Mouse (Mus musculus) kidney, postnatal 10 days (tissue): ENCODE results near the gene Med23.

Experiments used
- DNase-seq: peaks from one replicate; pipeline ENCODE4 v3.0.0; 2021; ENCODE audit warnings: mixed read lengths

Gene Med23

GRCm38 (mm10) chr10:24869760-24870290 is at the start of gene Med23:
Gene Med23 (plus strand): TSS chr10:24869986.
- DNase-seq = peak; percentile 98

GRCm38 (mm10) chr10:24821990-24822676 is 47.7 kb upstream of the Med23 start:
- DNase-seq = no peak

GRCm38 (mm10) chr10:24822842-24823241 is 46.9 kb upstream of the Med23 start:
- no peak for DNase-seq

GRCm38 (mm10) chr10:24823265-24823664 is 46.5 kb upstream of the Med23 start:
- no peak for DNase-seq

- no peak for DNase-seq
Measured at GRCm38 (mm10) chr10:24823697-24824535, 45.9 kb upstream of the Med23 start.

- DNase-seq = no peak
Measured at GRCm38 (mm10) chr10:24824621-24825020, 45.2 kb upstream of the Med23 start.

- DNase-seq = no peak
Measured at GRCm38 (mm10) chr10:24825456-24826081, 44.2 kb upstream of the Med23 start.

- no peak for DNase-seq
Measured at GRCm38 (mm10) chr10:24826130-24826529, 43.7 kb upstream of the Med23 start.

- DNase-seq = no peak
Measured at GRCm38 (mm10) chr10:24828136-24828535, 41.6 kb upstream of the Med23 start.

GRCm38 (mm10) chr10:24830448-24830847 is 39.3 kb upstream of the Med23 start:
- no peak for DNase-seq

GRCm38 (mm10) chr10:24831377-24832095 is 38.2 kb upstream of the Med23 start:
- no peak for DNase-seq

- DNase-seq = no peak
Measured at GRCm38 (mm10) chr10:24832306-24832705, 37.5 kb upstream of the Med23 start.

GRCm38 (mm10) chr10:24834634-24835371 is 35.0 kb upstream of the Med23 start:
- no peak for DNase-seq

- DNase-seq = peak; percentile 19
Measured at GRCm38 (mm10) chr10:24835702-24836342, 34.0 kb upstream of the Med23 start.

- DNase-seq = no peak
Measured at GRCm38 (mm10) chr10:24836366-24837038, 33.3 kb upstream of the Med23 start.

- DNase-seq = no peak
Measured at GRCm38 (mm10) chr10:24840795-24841194, 29.0 kb upstream of the Med23 start.

- peak; percentile 24 for DNase-seq
Measured at GRCm38 (mm10) chr10:24841998-24842397, 27.8 kb upstream of the Med23 start.

- DNase-seq = no peak
Measured at GRCm38 (mm10) chr10:24842676-24843075, 27.1 kb upstream of the Med23 start, which contains the start of gene Enpp3. Gene Enpp3 (minus strand): TSS chr10:24842823.

- DNase-seq = no peak
Measured at GRCm38 (mm10) chr10:24863146-24863545, 6.6 kb upstream of the Med23 start.

- no peak for DNase-seq
Measured at GRCm38 (mm10) chr10:24864434-24864833, 5.4 kb upstream of the Med23 start.

GRCm38 (mm10) chr10:24873624-24874023 is 3.8 kb downstream of the Med23 start:
- peak; percentile 13 for DNase-seq
